Mouse (Mus musculus) MN1 (cell line): ENCODE data around the gene Cdc42bpg.
"Not testable (repeated sequence)": the region's sequence is repeated elsewhere in the genome, so short reads cannot be mapped to it uniquely, and the experiment has no call there.

Experiments used
- DNase-seq: peaks from one replicate; pipeline ENCODE4 v3.0.0-alpha.2; 2016; ENCODE audit warnings: low spot score

Cdc42bpg gene

GRCm38 (mm10) chr19:6276426-6277421, 29.5 kb upstream of the Cdc42bpg start, which contains the start of gene Ehd1:
Ehd1 (plus strand) TSS chr19:6276725.
- DNase-seq, result peak; percentile 99

- DNase-seq, result peak; percentile 66
Measured at GRCm38 (mm10) chr19:6277661-6278438, 28.4 kb upstream of the Cdc42bpg start.

- no peak for DNase-seq
Measured at GRCm38 (mm10) chr19:6278439-6279073, 27.7 kb upstream of the Cdc42bpg start.

- DNase-seq, result no peak
Measured at GRCm38 (mm10) chr19:6279481-6280144, 26.6 kb upstream of the Cdc42bpg start.

GRCm38 (mm10) chr19:6280554-6280953, 25.7 kb upstream of the Cdc42bpg start:
- DNase-seq, result no peak

- peak; percentile 69 for DNase-seq
Measured at GRCm38 (mm10) chr19:6281122-6282020, 24.9 kb upstream of the Cdc42bpg start.

GRCm38 (mm10) chr19:6283001-6283400, 23.3 kb upstream of the Cdc42bpg start:
- no peak for DNase-seq

- no peak for DNase-seq
Measured at GRCm38 (mm10) chr19:6284502-6284901, 21.8 kb upstream of the Cdc42bpg start.

GRCm38 (mm10) chr19:6285226-6285625, 21.0 kb upstream of the Cdc42bpg start:
- DNase-seq, result no peak

- no peak for DNase-seq
Measured at GRCm38 (mm10) chr19:6285632-6286433, 20.4 kb upstream of the Cdc42bpg start.

- DNase-seq, result no peak
Measured at GRCm38 (mm10) chr19:6286434-6287401, 19.5 kb upstream of the Cdc42bpg start.

GRCm38 (mm10) chr19:6288236-6288894, 17.9 kb upstream of the Cdc42bpg start:
- DNase-seq, result no peak

- DNase-seq, result no peak
Measured at GRCm38 (mm10) chr19:6289696-6290238, 16.5 kb upstream of the Cdc42bpg start.

- DNase-seq, result not testable (repeated sequence)
Measured at GRCm38 (mm10) chr19:6290720-6291116, 15.5 kb upstream of the Cdc42bpg start.

- DNase-seq, result no peak
Measured at GRCm38 (mm10) chr19:6291117-6291781, 15.0 kb upstream of the Cdc42bpg start.

- DNase-seq, result no peak
Measured at GRCm38 (mm10) chr19:6292262-6292661, 14.0 kb upstream of the Cdc42bpg start.

- no peak for DNase-seq
Measured at GRCm38 (mm10) chr19:6294301-6294700, 12.0 kb upstream of the Cdc42bpg start.
